Mouse (Mus musculus) stomach, embryonic 14.5 days (tissue): ENCODE measurements at regions not wholly inside any gene's neighbourhood (a gene's known extent, or its start where the extent isn't known, plus 50 kb on each side); places are given as distances from the start of the nearest gene placed in this dataset.

Source experiments
- ATAC-seq: fragments of 200-750 bp; cut with Nextera tagmentation; 2 replicates; pipeline ENCODE4 v1.8.0; 2017; ENCODE audit warnings: low read depth, moderate TSS enrichment; ENCODE audit not compliant: insufficient number of reproducible peaks, insufficient read depth, low FRiP score
- H3K27ac ChIP-seq: fragments of 300-500 bp; sonication (generic); 2 replicates; pipeline ENCODE4 v1.5.1; 2014; ENCODE audit warnings: mild to moderate bottlenecking, low read length, moderate library complexity, mixed read lengths
- H3K27me3 ChIP-seq: fragments of 300-500 bp; sonication (generic); 2 replicates; pipeline ENCODE4 v1.6.1; 2014; ENCODE audit warnings: low read length, control low read depth, mixed read lengths; ENCODE audit not compliant: control insufficient read depth, insufficient read depth
- H3K36me3 ChIP-seq: fragments of 300-500 bp; sonication (generic); 2 replicates; pipeline ENCODE4 v1.6.1; 2014; ENCODE audit warnings: mild to moderate bottlenecking, control low read depth, low read length, moderate library complexity, mixed read lengths; ENCODE audit not compliant: control insufficient read depth, insufficient read depth
- H3K4me1 ChIP-seq: fragments of 300-500 bp; sonication (generic); 2 replicates; pipeline ENCODE4 v1.6.1; 2014; ENCODE audit warnings: low read length, control low read depth, mixed read lengths; ENCODE audit not compliant: control insufficient read depth, insufficient read depth
- H3K4me2 ChIP-seq: fragments of 300-500 bp; sonication (generic); replicated peaks from 2 replicates; pipeline ENCODE4 v1.6.1; 2014; ENCODE audit warnings: low read depth, low read length, control low read depth
- H3K4me3 ChIP-seq: fragments of 300-500 bp; sonication (generic); 2 replicates; pipeline ENCODE4 v1.5.1; 2014; ENCODE audit warnings: low read depth, low read length, control low read depth
- H3K9ac ChIP-seq: fragments of 300-500 bp; sonication (generic); replicated peaks from 2 replicates; pipeline ENCODE4 v1.6.1; 2014; ENCODE audit warnings: low read depth, mild to moderate bottlenecking, control low read depth, low read length, moderate library complexity, mixed read lengths
- H3K9me3 ChIP-seq: fragments of 300-500 bp; sonication (generic); 2 replicates; pipeline ENCODE4 v1.6.1; 2016; ENCODE audit warnings: low read depth, low read length, control low read depth; ENCODE audit not compliant: control insufficient read depth
- WGBS: fragments of 180-500 bp; shearing (Covaris S2); extraction: QIAGEN DNeasy Blood & Tissue Kit; methylation state at CpG from one replicate; pipeline ENCODE4 v1.1.7; 2014; 5-methylcytosine and 5-hydroxymethylcytosine counted together

DNA sequence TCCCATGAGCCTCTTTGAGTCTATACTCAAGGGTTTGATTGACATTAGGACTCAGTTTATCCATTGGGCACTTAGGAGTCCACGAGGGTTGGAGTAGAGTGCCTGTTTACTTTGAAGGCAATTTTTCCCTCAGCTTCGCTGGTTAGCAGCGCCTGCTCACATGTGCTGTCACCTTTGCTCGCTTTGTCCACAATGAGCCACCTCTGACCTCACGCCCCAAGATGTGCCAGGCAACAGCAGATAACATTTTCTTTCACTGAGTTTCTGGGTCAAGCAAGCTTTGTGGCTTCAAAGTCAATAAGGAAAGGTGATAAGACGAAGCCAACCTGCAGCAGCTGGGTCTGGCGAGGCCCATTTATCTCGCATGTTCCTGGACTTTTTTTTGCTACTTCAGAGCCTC lies 99.3 kb upstream of the Afdn start:
- no peaks in the 10 kb centered on the region for H3K9me3 ChIP-seq
- H3K36me3 ChIP-seq: no peaks in the 10 kb centered on the region
- ATAC-seq: no peak
- WGBS: 60% methylated on average over 8 of the region's 8 CpGs
- no peak overlapping the region for H3K9ac ChIP-seq
- H3K27me3 ChIP-seq: no peaks in the 10 kb centered on the region
- no peak overlapping the region for H3K27ac ChIP-seq
- no peak overlapping the region for H3K4me2 ChIP-seq
- H3K4me1 ChIP-seq: peaks cover 8% of the 10 kb centered on the region; the same call in 1 of the 2 replicates
- no peak overlapping the region for H3K4me3 ChIP-seq

GRCm38 (mm10) chr17:13662152-13662551 lies 98.2 kb upstream of the Afdn start:
- H3K27ac ChIP-seq: no peak overlapping the region
- H3K9ac ChIP-seq: no peak overlapping the region
- no peak overlapping the region for H3K4me2 ChIP-seq
- ATAC-seq: no peak
- peaks cover 2% of the 10 kb centered on the region; the same call in 1 of the 2 replicates for H3K4me1 ChIP-seq
- H3K9me3 ChIP-seq: no peaks in the 10 kb centered on the region
- 89% methylated on average over 4 of the region's 4 CpGs for WGBS
- no peaks in the 10 kb centered on the region for H3K36me3 ChIP-seq
- H3K27me3 ChIP-seq: no peaks in the 10 kb centered on the region
- H3K4me3 ChIP-seq: no peak overlapping the region
